Mouse (Mus musculus): Measurements from ENCODE around the gene Ttc30b.

- no peak for TF ChIP-seq HCFC1 (IDR thresholded peaks at IDR 0.05; ENCODE audit: borderline replicate concordance, insufficient read depth, low read length)
- no peak for TF ChIP-seq ZNF384 (IDR thresholded peaks at IDR 0.05; ENCODE audit: low read depth, low read length)
- no peak for TF ChIP-seq MAFK (IDR thresholded peaks at IDR 0.05; ENCODE audit: insufficient read depth, low read depth, low read length)
- TF ChIP-seq CHD2 (IDR thresholded peaks at IDR 0.05; ENCODE audit: low read depth, low read length): no peak
- TF ChIP-seq ZC3H11A (IDR thresholded peaks at IDR 0.05; ENCODE audit: borderline replicate concordance, low read depth, low read length): no peak
Observed at GRCm38 (mm10) chr2:75987739-75988138, 49.4 kb upstream of the Ttc30b start.

Data from ES-E14 (cell line).